Mouse (Mus musculus): ENCODE results near the gene Slx1b. TPM values are rescaled to one million over a fixed set of nuclear protein-coding genes. Genes with fewer than 3 reads are reported as not detected.
"Not testable (repeated sequence)": the region's sequence is repeated elsewhere in the genome, so short reads cannot be mapped to it uniquely, and the experiment has no call there.

Gene Slx1b
- polyA plus RNA-seq, 1 experiment from 2014 or later = 14.7 TPM

- peaks cover 40% of the 10 kb centered on the region for H3K36me3 ChIP-seq
- no peak overlapping the region for H3K9ac ChIP-seq (replicated peaks)
- no peaks in the 10 kb centered on the region for H3K9me3 ChIP-seq
- H3K4me1 ChIP-seq (replicated peaks) = peaks cover 17% of the 10 kb centered on the region
- ATAC-seq (ENCODE audit: insufficient number of reproducible peaks, insufficient read depth, low FRiP score, low TSS enrichment, low read depth) = no peak
- H3K27ac ChIP-seq = no peak overlapping the region
- H3K4me2 ChIP-seq = no peak overlapping the region
- 90% methylated on average over 7 of the region's 7 CpGs for WGBS
- no peaks in the 10 kb centered on the region for H3K27me3 ChIP-seq
- no peak overlapping the region for H3K4me3 ChIP-seq (replicated peaks)
These were observed 1.8 kb downstream of the Slx1b start for GRCm38 (mm10) chr7:126693781-126694180.

- H3K27me3 ChIP-seq = no peaks in the 10 kb centered on the region
- ATAC-seq (ENCODE audit: insufficient number of reproducible peaks, insufficient read depth, low FRiP score, low TSS enrichment, low read depth) = no peak
- H3K9ac ChIP-seq (replicated peaks) = no peak overlapping the region
- peaks cover 17% of the 10 kb centered on the region for H3K4me1 ChIP-seq (replicated peaks)
- no peak overlapping the region for H3K4me2 ChIP-seq
- H3K27ac ChIP-seq = no peak overlapping the region
- no peaks in the 10 kb centered on the region for H3K9me3 ChIP-seq
- WGBS = 40% methylated on average over 3 of the region's 3 CpGs
- no peak overlapping the region for H3K4me3 ChIP-seq (replicated peaks)
- H3K36me3 ChIP-seq = peaks cover 40% of the 10 kb centered on the region
These were observed 2.3 kb downstream of the Slx1b start for GRCm38 (mm10) chr7:126693256-126693655.

- peaks cover 40% of the 10 kb centered on the region for H3K36me3 ChIP-seq
- H3K9me3 ChIP-seq = no peaks in the 10 kb centered on the region
- H3K27me3 ChIP-seq = no peaks in the 10 kb centered on the region
- ATAC-seq (ENCODE audit: insufficient number of reproducible peaks, insufficient read depth, low FRiP score, low TSS enrichment, low read depth) = no peak
- WGBS = 94% methylated on average over 26 of the region's 26 CpGs
- H3K4me2 ChIP-seq = no peak overlapping the region
- peaks cover 17% of the 10 kb centered on the region for H3K4me1 ChIP-seq (replicated peaks)
- no peak overlapping the region for H3K4me3 ChIP-seq (replicated peaks)
- H3K27ac ChIP-seq = no peak overlapping the region
- H3K9ac ChIP-seq (replicated peaks) = no peak overlapping the region
These were observed 3.2 kb downstream of the Slx1b start for GRCm38 (mm10) chr7:126692426-126692825.

GRCm38 (mm10) chr7:126691676-126692075 is 3.9 kb downstream of the Slx1b start:
- H3K36me3 ChIP-seq = peaks cover 34% of the 10 kb centered on the region
- no peak overlapping the region for H3K27ac ChIP-seq
- H3K4me2 ChIP-seq = no peak overlapping the region
- 82% methylated on average over 5 of the region's 5 CpGs for WGBS
- H3K9ac ChIP-seq (replicated peaks) = no peak overlapping the region
- no peaks in the 10 kb centered on the region for H3K9me3 ChIP-seq
- H3K27me3 ChIP-seq = no peaks in the 10 kb centered on the region
- peaks cover 10% of the 10 kb centered on the region for H3K4me1 ChIP-seq (replicated peaks)
- no peak for ATAC-seq (ENCODE audit: insufficient number of reproducible peaks, insufficient read depth, low FRiP score, low TSS enrichment, low read depth)
- H3K4me3 ChIP-seq (replicated peaks) = no peak overlapping the region

- no peaks in the 10 kb centered on the region for H3K27me3 ChIP-seq
- no peak overlapping the region for H3K4me3 ChIP-seq (replicated peaks)
- peaks cover 34% of the 10 kb centered on the region for H3K36me3 ChIP-seq
- H3K27ac ChIP-seq = no peak overlapping the region
- H3K9me3 ChIP-seq = no peaks in the 10 kb centered on the region
- H3K4me2 ChIP-seq = no peak overlapping the region
- H3K9ac ChIP-seq (replicated peaks) = no peak overlapping the region
- peaks cover 6% of the 10 kb centered on the region for H3K4me1 ChIP-seq (replicated peaks)
- 81% methylated on average over 3 of the region's 3 CpGs for WGBS
- no peak for ATAC-seq (ENCODE audit: insufficient number of reproducible peaks, insufficient read depth, low FRiP score, low TSS enrichment, low read depth)
These were observed 4.8 kb downstream of the Slx1b start for GRCm38 (mm10) chr7:126690737-126691136.

- H3K9ac ChIP-seq (replicated peaks) = no peak overlapping the region
- no peak overlapping the region for H3K4me2 ChIP-seq
- H3K4me1 ChIP-seq (replicated peaks) = no peaks in the 10 kb centered on the region
- no peaks in the 10 kb centered on the region for H3K9me3 ChIP-seq
- WGBS = 84% methylated on average over 3 of the region's 3 CpGs
- no peaks in the 10 kb centered on the region for H3K27me3 ChIP-seq
- no peak for ATAC-seq (ENCODE audit: insufficient number of reproducible peaks, insufficient read depth, low FRiP score, low TSS enrichment, low read depth)
- H3K27ac ChIP-seq = no peak overlapping the region
- peaks cover 34% of the 10 kb centered on the region for H3K36me3 ChIP-seq
- no peak overlapping the region for H3K4me3 ChIP-seq (replicated peaks)
These were observed 6.6 kb downstream of the Slx1b start for GRCm38 (mm10) chr7:126689021-126689420.

GRCm38 (mm10) chr7:126688156-126688555 is 7.4 kb downstream of the Slx1b start:
- 84% methylated on average over 4 of the region's 4 CpGs for WGBS
- not testable (repeated sequence) for H3K4me2 ChIP-seq; ATAC-seq (ENCODE audit: insufficient number of reproducible peaks, insufficient read depth, low FRiP score, low TSS enrichment, low read depth)

GRCm38 (mm10) chr7:126681221-126681620 is 14.4 kb downstream of the Slx1b start:
- H3K27me3 ChIP-seq = no peaks in the 10 kb centered on the region
- WGBS = 95% methylated on average over 5 of the region's 5 CpGs

More at GRCm38 (mm10) chr7:126688156-126688555, 7.4 kb downstream of the Slx1b start:
- H3K36me3 ChIP-seq = peaks cover 34% of the 10 kb centered on the region
- H3K27ac ChIP-seq; H3K9ac ChIP-seq (replicated peaks); H3K9me3 ChIP-seq; H3K27me3 ChIP-seq; H3K4me1 ChIP-seq (replicated peaks); H3K4me3 ChIP-seq (replicated peaks): not testable (repeated sequence)

GRCm38 (mm10) chr7:126679683-126680082 is 15.9 kb downstream of the Slx1b start:
- Histone ChIP-seq H3K27me3 (no peaks in the 10 kb centered on the region), H3K4me3 (replicated peaks) (no peak overlapping the region), H3K9ac (replicated peaks) (no peak overlapping the region), H3K36me3 (peaks cover 10% of the 10 kb centered on the region), H3K27ac (no peak overlapping the region), H3K4me2 (no peak overlapping the region), H3K4me1 (replicated peaks) (no peaks in the 10 kb centered on the region), H3K9me3 (no peaks in the 10 kb centered on the region)
- WGBS = 90% methylated on average over 5 of the region's 5 CpGs
- no peak for ATAC-seq (ENCODE audit: insufficient number of reproducible peaks, insufficient read depth, low FRiP score, low TSS enrichment, low read depth)

More at GRCm38 (mm10) chr7:126681221-126681620, 14.4 kb downstream of the Slx1b start:
- no peaks in the 10 kb centered on the region; the same call in 1 of the 2 replicates for H3K36me3 ChIP-seq
- no peak overlapping the region for H3K4me2 ChIP-seq
- H3K4me1 ChIP-seq (replicated peaks) = no peaks in the 10 kb centered on the region
- H3K9me3 ChIP-seq = no peaks in the 10 kb centered on the region
- no peak overlapping the region for H3K27ac ChIP-seq
- no peak overlapping the region for H3K9ac ChIP-seq (replicated peaks)
- no peak for ATAC-seq (ENCODE audit: insufficient number of reproducible peaks, insufficient read depth, low FRiP score, low TSS enrichment, low read depth)
- H3K4me3 ChIP-seq (replicated peaks) = no peak overlapping the region

- no peak for ATAC-seq (ENCODE audit: insufficient number of reproducible peaks, insufficient read depth, low FRiP score, low TSS enrichment, low read depth)
- H3K9me3 ChIP-seq = no peaks in the 10 kb centered on the region
- H3K27me3 ChIP-seq = no peaks in the 10 kb centered on the region
- peaks cover 15% of the 10 kb centered on the region for H3K36me3 ChIP-seq
- H3K4me1 ChIP-seq (replicated peaks) = no peaks in the 10 kb centered on the region
- no peak overlapping the region for H3K9ac ChIP-seq (replicated peaks)
- no peak overlapping the region for H3K27ac ChIP-seq
- no peak overlapping the region for H3K4me3 ChIP-seq (replicated peaks)
- 69% methylated on average over 8 of the region's 8 CpGs for WGBS
- no peak overlapping the region for H3K4me2 ChIP-seq
These were observed 16.8 kb downstream of the Slx1b start for GRCm38 (mm10) chr7:126678545-126679341.

- Histone ChIP-seq H3K4me1 (replicated peaks) (no peaks in the 10 kb centered on the region), H3K9ac (replicated peaks) (no peak overlapping the region), H3K4me3 (replicated peaks) (no peak overlapping the region), H3K4me2 (no peak overlapping the region), H3K9me3 (no peaks in the 10 kb centered on the region), H3K27ac (no peak overlapping the region), H3K27me3 (no peaks in the 10 kb centered on the region), H3K36me3 (peaks cover 34% of the 10 kb centered on the region)
- ATAC-seq (ENCODE audit: insufficient number of reproducible peaks, insufficient read depth, low FRiP score, low TSS enrichment, low read depth) = no peak
- WGBS = 78% methylated on average over 4 of the region's 4 CpGs
These were observed 18.9 kb downstream of the Slx1b start for GRCm38 (mm10) chr7:126676631-126677220.

All from limb, embryonic 12.5 days (tissue).